Mouse (Mus musculus) CH12.LX (cell line): ENCODE measurements at regions not wholly inside any gene's neighbourhood (a gene's known extent, or its start where the extent isn't known, plus 50 kb on each side); places are given as distances from the start of the nearest gene placed in this dataset.

ENCODE experiments used
- DNase-seq: peaks from one replicate; pipeline ENCODE4 v3.0.0-alpha.2; 2013; ENCODE audit errors: extremely low read depth
- H3K27ac ChIP-seq: 2 replicates; pipeline ENCODE4 v1.5.1; 2012; ENCODE audit warnings: low read depth, mild to moderate bottlenecking, control low read depth, moderate library complexity; ENCODE audit not compliant: insufficient read depth
- H3K27me3 ChIP-seq: replicated peaks from 2 replicates; pipeline ENCODE3; 2012; ENCODE audit warnings: inconsistent platforms
- H3K36me3 ChIP-seq, 2 experiments: replicated peaks in 1 of 2; 2 replicates each; pipeline versions ENCODE3 to v1.6.1; 2012; ENCODE audit warnings: inconsistent platforms in 1 of 2, low read length in 1 of 2, mild to moderate bottlenecking in 1 of 2, mixed read lengths in 1 of 2, moderate library complexity in 1 of 2; ENCODE audit not compliant: control insufficient read depth in 1 of 2, insufficient read depth in 1 of 2
- H3K4me1 ChIP-seq, 2 experiments: 2 replicates each; pipeline ENCODE4 v1.6.1; 2012; ENCODE audit warnings: inconsistent platforms in 1 of 2, moderate library complexity in 1 of 2; ENCODE audit not compliant: insufficient read depth in 2 of 2, control insufficient read depth in 1 of 2
- H3K4me2 ChIP-seq: 2 replicates; pipeline ENCODE4 v1.6.1; 2012; ENCODE audit warnings: low read depth, mild to moderate bottlenecking, control low read depth; ENCODE audit not compliant: poor library complexity, insufficient read depth, severe bottlenecking
- H3K4me3 ChIP-seq, 3 experiments: fragments of 150-350 bp in 1 of 3; sonication (generic) in 1 of 3; replicated peaks in 1 of 3; 2 replicates each; pipeline versions ENCODE3 to v1.5.1; 2011 to 2012; ENCODE audit warnings: low read depth in 2 of 3, low read length in 2 of 3, mild to moderate bottlenecking in 2 of 3, moderate library complexity in 2 of 3, control low read depth in 1 of 3, improper control_type of control experiment in 1 of 3, inconsistent platforms in 1 of 3, mixed read lengths in 1 of 3; ENCODE audit not compliant: poor library complexity in 1 of 3
- H3K79me2 ChIP-seq: replicated peaks from 2 replicates; pipeline ENCODE4 v1.6.1; 2012; ENCODE audit warnings: mild to moderate bottlenecking, moderate library complexity; ENCODE audit not compliant: control insufficient read depth, poor library complexity, insufficient read depth, severe bottlenecking; ENCODE audit errors: extremely low read depth
- H3K9ac ChIP-seq: 2 replicates; pipeline ENCODE4 v1.6.1; 2012; ENCODE audit warnings: low read depth, mild to moderate bottlenecking, control low read depth, moderate library complexity; ENCODE audit not compliant: insufficient read depth
- H3K9me3 ChIP-seq: replicated peaks from 2 replicates; pipeline ENCODE3; 2012; ENCODE audit warnings: low read length, inconsistent platforms, mixed read lengths
- BHLHE40 ChIP-seq: IDR thresholded peaks from 2 replicates; pipeline ENCODE4 v1.6.1; 2011; ENCODE audit warnings: mild to moderate bottlenecking, low read depth, low read length, improper control_type of control experiment
- E2F4 ChIP-seq: IDR thresholded peaks from 2 replicates; pipeline ENCODE4 v1.6.1; 2011; ENCODE audit warnings: low read depth, low read length, improper control_type of control experiment; ENCODE audit not compliant: insufficient replicate concordance
- EP300 ChIP-seq: IDR thresholded peaks from 2 replicates; pipeline ENCODE4 v1.6.1; 2011; ENCODE audit warnings: low read length, improper control_type of control experiment
- IRF4 ChIP-seq: IDR thresholded peaks from 2 replicates; pipeline ENCODE4 v1.6.1; 2014; ENCODE audit warnings: low read depth, mild to moderate bottlenecking, inconsistent platforms, low read length, improper control_type of control experiment
- JUN ChIP-seq: IDR thresholded peaks from 2 replicates; pipeline ENCODE4 v1.6.1; 2011; ENCODE audit warnings: low read depth, mild to moderate bottlenecking, low read length, improper control_type of control experiment, moderate library complexity; ENCODE audit not compliant: insufficient read depth
- JUND ChIP-seq: conservative IDR thresholded peaks from 2 replicates; pipeline ENCODE4 v1.6.1; 2011; ENCODE audit warnings: low read depth, low read length, improper control_type of control experiment
- KAT2A ChIP-seq: IDR thresholded peaks from 2 replicates; pipeline ENCODE4 v1.6.1; 2012; ENCODE audit warnings: low read length, improper control_type of control experiment, inconsistent platforms; ENCODE audit not compliant: insufficient replicate concordance
- MYC ChIP-seq: IDR thresholded peaks from 2 replicates; pipeline ENCODE4 v1.6.1; 2011; ENCODE audit warnings: low read depth, mild to moderate bottlenecking, improper control_type of control experiment, low read length
- NELFE ChIP-seq: IDR thresholded peaks from 2 replicates; pipeline ENCODE4 v1.6.1; 2011; ENCODE audit warnings: low read depth, low read length, improper control_type of control experiment
- NRF1 ChIP-seq: IDR thresholded peaks from 2 replicates; pipeline ENCODE4 v1.6.1; 2014; ENCODE audit warnings: low read depth, mild to moderate bottlenecking, inconsistent platforms, low read length, improper control_type of control experiment, moderate library complexity
- POLR2A ChIP-seq: IDR thresholded peaks from 2 replicates; pipeline ENCODE4 v1.6.1; 2011; ENCODE audit warnings: low read depth, mild to moderate bottlenecking, improper control_type of control experiment, low read length
- POLR2AphosphoS2 ChIP-seq: IDR thresholded peaks from 2 replicates; pipeline ENCODE4 v1.6.1; 2011; ENCODE audit warnings: low read depth, low read length, improper control_type of control experiment
- RAD21 ChIP-seq: IDR thresholded peaks from 2 replicates; pipeline ENCODE4 v1.6.1; 2011; ENCODE audit warnings: low read depth, mild to moderate bottlenecking, low read length, improper control_type of control experiment, moderate library complexity
- RCOR1 ChIP-seq: conservative IDR thresholded peaks from 2 replicates; pipeline ENCODE4 v1.6.1; 2012; ENCODE audit warnings: low read depth, mild to moderate bottlenecking, inconsistent platforms, low read length, improper control_type of control experiment
- TBP ChIP-seq: conservative IDR thresholded peaks from 2 replicates; pipeline ENCODE4 v1.6.1; 2011; ENCODE audit warnings: low read depth, low read length, improper control_type of control experiment
- UBTF ChIP-seq: IDR thresholded peaks from 2 replicates; pipeline ENCODE4 v1.6.1; 2012; ENCODE audit warnings: low read depth, mild to moderate bottlenecking, inconsistent platforms, low read length, improper control_type of control experiment, moderate library complexity
- ZC3H11A ChIP-seq: IDR thresholded peaks from 2 replicates; pipeline ENCODE4 v1.6.1; 2012; ENCODE audit warnings: low read depth, mild to moderate bottlenecking, inconsistent platforms, low read length, improper control_type of control experiment
- ZKSCAN1 ChIP-seq: IDR thresholded peaks from 2 replicates; pipeline ENCODE4 v1.6.1; 2012; ENCODE audit warnings: low read depth, inconsistent platforms, low read length, improper control_type of control experiment, borderline replicate concordance
- ZMIZ1 ChIP-seq: IDR thresholded peaks from 2 replicates; pipeline ENCODE4 v1.6.1; 2012; ENCODE audit warnings: low read depth, mild to moderate bottlenecking, inconsistent platforms, low read length, improper control_type of control experiment
- dilution Hi-C: fragments of 300-500 bp; cut with MboI; formaldehyde crosslinking; loops from 2 replicates; pipeline ENCODE4 v1.14.3; 2020; ENCODE audit warnings: low sequenced_read_pairs; ENCODE audit not compliant: extremely low pct_unique_long_range_greater_than_20kb, extremely low pct_ligation_motif_present
- in situ Hi-C: fragments of 300-500 bp; cut with MboI; formaldehyde crosslinking; loops from 3 replicates; pipeline ENCODE4 v1.14.3; 2019; ENCODE audit warnings: low sequenced_read_pairs, low pct_ligation_motif_present, low pct_unique_long_range_greater_than_20kb, mixed read lengths

- H3K79me2 ChIP-seq: no peaks in the 10 kb centered on the region
- in situ Hi-C loops: no loop called here
- no peak overlapping the region for H3K4me3 ChIP-seq
- H3K4me1 ChIP-seq: no peaks in the 10 kb centered on the region
- no peaks in the 10 kb centered on the region for H3K36me3 ChIP-seq
- no peak overlapping the region for H3K9ac ChIP-seq
- H3K27me3 ChIP-seq: no peaks in the 10 kb centered on the region
- dilution Hi-C loops: no loop called here
- H3K27ac ChIP-seq: no peak overlapping the region
- TF ChIP-seq RCOR1 (no peak), UBTF (no peak), IRF4 (no peak), BHLHE40 (no peak), TBP (no peak), POLR2A (no peak), ZKSCAN1 (no peak), JUND (no peak), JUN (no peak), ZC3H11A (no peak), ZMIZ1 (no peak), NRF1 (no peak), RAD21 (no peak), NELFE (no peak), E2F4 (no peak), POLR2AphosphoS2 (no peak)
- DNase-seq: no peak
- H3K4me2 ChIP-seq: no peak overlapping the region
- no peaks in the 10 kb centered on the region for H3K9me3 ChIP-seq
These were observed 230.8 kb downstream of the Ahr start for GRCm38 (mm10) chr12:35303764-35304717.

GRCm38 (mm10) chr12:35303188-35303587 lies 231.7 kb downstream of the Ahr start:
- Histone ChIP-seq H3K4me1 (no peaks in the 10 kb centered on the region), H3K9ac (no peak overlapping the region), H3K27me3 (no peaks in the 10 kb centered on the region), H3K9me3 (no peaks in the 10 kb centered on the region), H3K4me2 (no peak overlapping the region), H3K27ac (no peak overlapping the region), H3K4me3 (no peak overlapping the region), H3K79me2 (no peaks in the 10 kb centered on the region), H3K36me3 (no peaks in the 10 kb centered on the region)
- in situ Hi-C loops: no loop called here
- no peak for DNase-seq
- dilution Hi-C loops: no loop called here
- TF ChIP-seq EP300: no peak
- no peak for TF ChIP-seq KAT2A
- no peak for TF ChIP-seq JUN
- no peak for TF ChIP-seq POLR2A
- TF ChIP-seq E2F4: no peak
- TF ChIP-seq MYC: no peak
